Mouse (Mus musculus): ENCODE results near the gene Cd164l2. TPM values are rescaled to one million over a fixed set of nuclear protein-coding genes. Genes with fewer than 3 reads are reported as not detected.

Cd164l2 gene
- total RNA-seq, 2 experiments from 2014 or later, result 1.1 to 2.6 TPM

DNA sequence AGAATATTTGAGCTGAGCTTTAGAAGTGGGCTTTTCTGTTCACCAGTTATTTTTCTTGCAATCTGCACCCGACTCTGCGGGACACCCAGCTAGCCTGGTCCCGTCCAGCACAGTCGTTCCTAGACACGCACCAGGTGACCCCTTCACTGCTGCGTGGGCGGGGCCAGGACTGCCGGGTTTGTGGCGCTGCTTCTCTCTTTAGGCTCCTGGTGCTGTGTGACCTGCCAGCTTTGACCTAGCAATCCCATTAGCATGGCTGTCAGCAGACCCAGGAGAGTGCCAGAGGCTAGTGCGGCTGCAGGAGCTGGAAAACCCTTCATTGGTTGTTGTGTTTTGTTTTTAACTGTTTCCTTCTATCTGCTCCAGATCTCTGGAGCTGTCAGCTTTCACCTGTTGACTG, 22.5 kb upstream of the Cd164l2 start:
- no peak for DNase-seq (ENCODE audit: low spot score in 2 of 2)

GRCm38 (mm10) chr4:133194482-133194881, 17.4 kb upstream of the Cd164l2 start:
- no peak for DNase-seq (ENCODE audit: low spot score in 2 of 2)

DNA sequence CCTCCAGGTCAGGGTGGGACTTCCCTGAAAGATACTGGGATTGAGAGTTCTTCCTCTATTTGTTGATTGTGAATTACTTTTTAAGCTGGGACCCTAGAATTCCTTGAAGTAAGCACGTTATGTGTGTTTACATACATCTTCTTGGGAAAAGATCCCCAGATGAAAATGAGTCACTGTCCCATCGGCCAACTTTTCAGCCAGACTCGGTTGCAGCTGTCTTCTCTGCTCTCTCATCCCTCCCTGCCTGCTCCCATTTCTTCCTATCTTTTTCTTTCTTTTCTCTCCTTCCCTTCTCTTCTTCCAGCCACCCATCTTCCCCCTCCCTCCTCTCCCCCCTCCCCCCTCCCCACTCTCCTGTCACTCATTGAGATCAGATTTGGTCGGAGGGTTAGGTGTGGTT, 16.9 kb upstream of the Cd164l2 start:
- DNase-seq (ENCODE audit: low spot score in 2 of 2), result no peak

- no peak for DNase-seq (ENCODE audit: low spot score in 2 of 2)
Observed at GRCm38 (mm10) chr4:133196136-133196535, 15.8 kb upstream of the Cd164l2 start.

- no peak for DNase-seq (ENCODE audit: low spot score in 2 of 2)
Observed at GRCm38 (mm10) chr4:133196852-133197251, 15.1 kb upstream of the Cd164l2 start.

DNA sequence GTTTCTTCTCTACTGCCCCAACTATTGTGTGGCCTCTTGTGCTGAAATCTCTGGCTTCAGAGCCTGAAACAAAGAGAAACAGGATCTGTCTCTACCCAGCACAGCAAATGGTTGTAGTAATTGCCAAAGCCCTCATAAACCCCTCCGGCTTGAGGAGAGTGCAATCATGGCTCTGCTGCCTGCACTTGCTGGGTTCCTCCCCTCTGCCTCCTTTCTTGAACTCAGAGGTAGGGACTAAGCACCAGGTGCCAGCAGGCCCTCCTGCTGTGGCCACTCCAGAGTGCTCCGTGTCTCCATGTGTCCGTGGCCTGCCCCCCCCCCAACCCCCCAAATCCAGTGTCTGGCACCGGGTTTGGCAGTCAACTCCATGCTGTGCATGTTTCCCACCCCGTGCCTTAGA, 14.6 kb upstream of the Cd164l2 start:
- no peak for DNase-seq (ENCODE audit: low spot score in 2 of 2)

GRCm38 (mm10) chr4:133197801-133198286, 14.1 kb upstream of the Cd164l2 start:
- DNase-seq (ENCODE audit: low spot score in 2 of 2), result no peak

- DNase-seq (ENCODE audit: low spot score in 2 of 2), result no peak
Observed at GRCm38 (mm10) chr4:133198337-133199180, 13.4 kb upstream of the Cd164l2 start.

DNA sequence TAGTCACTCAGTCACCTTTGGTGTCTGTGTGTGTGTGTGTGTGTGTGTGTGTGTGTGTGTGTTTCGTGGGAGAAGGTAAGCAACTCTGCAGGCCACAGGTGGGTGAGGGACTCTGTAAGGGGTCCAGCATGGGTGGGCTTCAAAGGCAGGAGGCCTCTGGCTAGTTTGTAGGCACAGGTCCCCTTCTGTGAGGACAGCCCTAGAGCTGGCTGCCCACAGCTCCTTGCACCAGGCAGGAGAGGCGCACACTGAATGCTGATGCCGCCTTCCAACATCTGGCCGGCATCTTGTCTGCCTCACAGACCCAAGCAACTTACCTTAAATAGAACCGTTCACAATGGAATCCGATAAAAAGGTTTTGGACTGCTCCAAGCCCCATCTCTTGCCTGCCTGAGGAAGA, 12.2 kb upstream of the Cd164l2 start:
- DNase-seq (ENCODE audit: low spot score in 2 of 2), result no peak

- peak in 1 of 2 experiments; percentile 43 for DNase-seq (ENCODE audit: low spot score in 2 of 2)
Observed at GRCm38 (mm10) chr4:133200343-133200742, 11.6 kb upstream of the Cd164l2 start.

- peak; percentile 55 to 63 for DNase-seq (ENCODE audit: low spot score in 2 of 2)
Observed at GRCm38 (mm10) chr4:133201006-133201771, 10.7 kb upstream of the Cd164l2 start.

- DNase-seq (ENCODE audit: low spot score in 2 of 2), result no peak
Observed at GRCm38 (mm10) chr4:133202254-133202653, 9.7 kb upstream of the Cd164l2 start.

GRCm38 (mm10) chr4:133203591-133203990, 8.3 kb upstream of the Cd164l2 start:
- DNase-seq (ENCODE audit: low spot score in 2 of 2), result no peak

DNA sequence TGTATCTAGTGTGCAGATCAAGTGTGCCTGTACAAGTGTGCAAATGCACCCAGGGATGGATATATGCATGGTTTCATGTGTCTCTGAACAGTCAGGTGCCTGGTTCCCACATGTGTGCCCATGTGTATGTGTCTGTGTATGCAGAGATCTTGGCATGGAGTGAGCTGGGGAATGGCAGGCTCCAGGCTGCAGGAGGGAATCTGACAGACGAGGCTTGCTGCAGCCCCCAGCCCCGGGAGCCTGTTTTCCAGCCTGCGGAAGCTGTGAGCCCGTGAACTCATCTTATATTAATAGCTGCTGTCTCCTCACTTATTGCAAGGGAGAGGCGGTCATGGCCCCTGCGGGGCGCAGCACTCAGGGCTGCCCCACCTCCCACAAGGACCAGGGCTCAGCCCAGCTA, 7.6 kb upstream of the Cd164l2 start:
- DNase-seq (ENCODE audit: low spot score in 2 of 2), result no peak

DNA sequence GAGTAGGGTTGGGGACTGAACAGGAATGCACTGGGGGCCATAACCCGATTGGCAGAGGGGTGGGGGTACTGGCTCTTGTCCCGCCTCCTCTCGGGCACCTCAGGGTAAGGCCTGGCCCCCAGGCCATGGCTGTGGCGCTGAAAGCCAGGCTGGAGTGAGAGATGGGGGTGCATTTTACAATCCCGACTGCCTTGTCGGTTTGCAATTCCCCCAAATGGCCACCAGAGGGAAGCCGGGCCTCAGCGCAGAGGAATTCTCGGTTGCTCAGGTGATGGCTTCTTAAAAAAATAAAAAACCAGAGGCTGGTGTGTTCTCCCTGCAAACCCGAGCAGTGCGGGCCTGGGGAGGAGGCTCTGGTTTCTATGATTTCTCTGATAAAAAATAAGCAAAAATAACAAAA, 2.6 kb upstream of the Cd164l2 start:
- DNase-seq (ENCODE audit: low spot score in 2 of 2), result peak in 1 of 2 experiments; percentile 51

DNA sequence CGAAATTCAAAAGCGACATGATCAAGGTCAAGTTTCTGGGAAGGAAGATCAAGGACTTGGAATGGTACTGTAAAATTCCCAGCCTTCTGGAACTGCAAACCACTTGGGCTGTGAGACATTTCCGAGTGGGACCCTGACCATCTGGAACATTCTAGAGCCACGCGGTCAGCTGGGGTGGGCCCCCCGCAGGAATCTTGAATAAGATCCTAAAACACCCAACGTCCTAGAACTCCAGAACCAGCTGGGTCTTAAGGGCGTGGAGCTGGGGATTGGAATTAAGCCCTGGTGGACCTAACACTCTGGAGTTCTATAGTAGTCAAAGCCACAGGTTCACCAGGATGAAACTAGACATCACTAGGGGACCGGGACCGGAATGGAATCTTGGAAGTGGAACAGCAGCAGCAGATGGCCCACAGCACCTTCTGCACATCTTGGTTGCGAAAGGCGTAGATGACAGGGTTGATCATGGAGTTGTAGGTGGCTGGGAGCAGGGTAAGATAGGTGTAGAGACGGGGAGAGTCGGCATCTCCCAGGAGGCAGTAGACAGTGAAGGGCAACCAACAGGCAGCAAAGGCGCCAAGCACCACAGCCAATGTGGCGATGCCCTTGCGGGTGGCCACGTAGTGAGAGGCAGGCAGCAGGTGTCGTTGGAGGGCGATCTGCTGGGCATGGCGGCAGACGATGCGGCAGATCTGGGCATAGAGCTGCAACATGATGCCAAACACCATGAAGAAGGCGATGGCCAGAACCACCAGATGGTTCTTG, 1.7 kb upstream of the Cd164l2 start:
- no peak for DNase-seq (ENCODE audit: low spot score in 2 of 2)

DNA sequence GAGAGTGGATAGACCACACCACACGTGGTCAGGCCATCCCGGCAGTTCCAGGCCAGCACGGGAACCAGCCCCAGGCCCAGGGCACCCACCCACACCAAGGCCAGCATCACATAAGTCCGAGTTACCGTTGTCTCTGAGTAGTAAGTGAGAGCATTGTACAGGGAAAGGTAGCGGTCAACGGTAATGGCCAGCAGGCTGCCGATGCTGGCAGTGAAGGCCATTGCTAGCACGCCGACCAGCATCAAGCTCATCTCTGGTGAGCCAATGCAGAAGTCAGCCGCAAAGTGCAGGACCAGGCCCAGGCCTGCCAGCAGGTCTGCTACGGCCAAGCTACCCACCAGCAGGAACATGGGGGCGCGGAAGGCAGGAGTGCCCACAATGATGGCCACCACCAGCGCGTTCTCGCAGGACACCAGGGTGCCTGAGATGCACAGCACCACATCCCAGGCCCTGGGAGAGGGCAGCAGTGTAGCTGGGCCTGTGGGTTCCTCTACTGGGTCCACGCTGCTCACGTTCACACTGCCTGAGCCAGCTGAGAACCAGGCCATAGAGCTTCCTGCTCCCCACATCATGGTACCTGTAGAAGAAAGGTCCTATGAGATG, 1.0 kb upstream of the Cd164l2 start:
- DNase-seq (ENCODE audit: low spot score in 2 of 2), result no peak

DNA sequence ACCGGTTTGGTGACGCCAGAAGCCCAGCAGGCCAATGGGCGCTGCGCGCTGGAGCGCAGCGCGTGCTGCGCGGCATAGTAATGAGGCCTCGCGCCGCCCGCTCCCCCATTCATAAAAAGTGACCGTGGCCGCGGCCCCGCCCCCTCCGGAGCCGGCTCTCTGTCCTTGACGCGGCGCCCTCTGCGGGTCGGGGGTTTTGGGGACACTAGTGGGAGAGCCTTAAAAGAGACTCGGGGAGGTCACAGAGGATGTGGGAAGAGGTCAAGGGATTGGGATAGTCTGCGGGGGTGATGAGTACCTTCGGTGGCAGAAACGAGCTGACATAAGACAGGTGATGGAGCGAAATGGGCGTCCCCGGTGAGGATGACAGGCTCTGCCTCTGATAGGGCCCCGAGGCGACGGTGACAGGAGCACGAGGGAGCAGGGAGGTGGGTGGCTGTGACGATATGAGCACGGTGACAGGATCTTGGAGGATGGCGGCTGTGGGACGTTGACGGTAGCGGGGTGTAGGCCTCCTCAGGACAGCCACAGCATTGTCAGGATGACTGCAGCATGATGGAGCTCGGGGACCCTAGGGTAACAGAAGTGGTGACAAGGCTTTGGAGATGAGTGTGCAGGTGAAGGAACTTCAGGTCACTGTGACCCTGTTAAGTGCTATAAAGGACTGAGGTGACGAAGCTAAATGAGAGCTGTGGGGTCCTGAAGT, 784 bp downstream of the Cd164l2 start:
- DNase-seq (ENCODE audit: low spot score in 2 of 2), result peak; percentile 74 to 81

GRCm38 (mm10) chr4:133213268-133213590, 1.3 kb downstream of the Cd164l2 start:
- no peak for DNase-seq (ENCODE audit: low spot score in 2 of 2)

DNA sequence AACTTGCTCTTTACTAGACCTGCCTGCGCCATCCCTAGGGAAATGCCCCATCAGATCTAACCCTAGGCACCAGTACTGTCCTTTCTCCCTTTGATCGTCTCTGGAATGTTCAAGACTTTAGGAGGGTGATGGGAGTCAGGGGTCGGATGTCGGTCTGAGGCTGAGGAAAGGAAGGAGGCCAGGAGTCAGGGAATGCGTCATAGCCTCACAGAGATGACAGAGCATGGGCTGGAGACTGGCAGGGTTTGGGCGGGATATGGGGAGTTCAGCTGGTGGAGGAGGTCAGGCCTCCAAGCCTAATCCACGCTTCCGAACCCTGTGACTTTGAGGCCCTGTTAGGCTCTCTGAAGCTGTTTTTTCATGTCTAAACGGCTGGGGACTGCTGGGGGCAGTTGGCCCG, 1.7 kb downstream of the Cd164l2 start:
- DNase-seq (ENCODE audit: low spot score in 2 of 2), result no peak

All from adrenal gland, adult 18-20 months (tissue).